Mouse (Mus musculus): Measurements from ENCODE around the gene Vmn2r78. TPM values are rescaled to one million over a fixed set of nuclear protein-coding genes. Genes with fewer than 3 reads are reported as not detected.
"Not testable (repeated sequence)": the region's sequence is repeated elsewhere in the genome, so short reads cannot be mapped to it uniquely, and the experiment has no call there.

Gene Vmn2r78
- total RNA-seq (2017), result not detected in 2 replicates

- ATAC-seq (replicated peaks; ENCODE audit: low read depth, poor library complexity, severe bottlenecking), result not testable (repeated sequence)
Measured at GRCm38 (mm10) chr7:86914794-86915193, at the start of gene Vmn2r78. Gene Vmn2r78 (plus strand): TSS chr7:86915094.

GRCm38 (mm10) chr7:86889470-86890469 is 25.1 kb upstream of the Vmn2r78 start:
- ATAC-seq (replicated peaks; ENCODE audit: low read depth, poor library complexity, severe bottlenecking), result no peak

DNA sequence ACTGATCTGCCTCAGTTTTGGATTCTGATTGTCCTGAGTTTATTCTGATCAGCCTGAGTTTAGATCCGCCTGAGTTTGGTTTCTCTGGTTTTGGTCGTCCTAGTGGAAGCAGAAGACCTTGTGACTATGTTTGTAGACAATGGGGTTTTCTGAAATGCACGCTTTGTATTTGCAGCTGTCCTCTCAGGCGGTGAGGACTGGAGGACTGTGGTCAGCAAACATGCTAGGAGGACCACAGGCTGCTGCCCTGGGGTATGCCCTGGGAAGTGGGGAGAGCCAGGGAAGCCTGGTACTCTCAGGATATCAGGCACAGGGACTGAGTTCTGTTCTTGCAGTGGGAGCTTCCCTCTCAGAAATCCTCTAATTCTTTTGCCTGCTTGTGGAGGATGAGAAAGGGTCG is 22.4 kb downstream of the Vmn2r78 start:
- no peak for ATAC-seq (replicated peaks; ENCODE audit: low read depth, poor library complexity, severe bottlenecking)

- ATAC-seq (replicated peaks; ENCODE audit: low read depth, poor library complexity, severe bottlenecking), result no peak
Measured at GRCm38 (mm10) chr7:86994700-86995099, 79.8 kb downstream of the Vmn2r78 start.

GRCm38 (mm10) chr7:86995815-86996214 is 80.9 kb downstream of the Vmn2r78 start, which contains the start of gene Vmn2r79:
Gene Vmn2r79 (plus strand): TSS chr7:86996115.
- ATAC-seq (replicated peaks; ENCODE audit: low read depth, poor library complexity, severe bottlenecking), result not testable (repeated sequence)

Other genes starting within 250 kb of the Vmn2r78 start
- gene Olfr292, start 226.8 kb upstream of the Vmn2r78 start, total RNA-seq (2017), result not detected in 2 replicates
- gene Folh1, start 139.2 kb upstream of the Vmn2r78 start, total RNA-seq (2017), result not detected in 2 replicates
- gene Vmn2r77, start 120.1 kb upstream of the Vmn2r78 start, total RNA-seq (2017), result not detected in 2 replicates
- gene Vmn2r79, start 81.0 kb downstream of the Vmn2r78 start, total RNA-seq (2017), result not detected in 2 replicates

All from common myeloid progenitor, adult 5-6 weeks (primary cell).